Mouse (Mus musculus) left cerebral cortex, adult 9 months (tissue): ENCODE measurements at regions not wholly inside any gene's neighbourhood (a gene's known extent, or its start where the extent isn't known, plus 50 kb on each side); places are given as distances from the start of the nearest gene placed in this dataset.

ENCODE experiments used
- DNase-seq, 2 experiments: peaks; one replicate each; pipeline ENCODE4 v3.0.0; 2022; ENCODE audit warnings: low spot score in 2 of 2

GRCm38 (mm10) chr6:137931318-137931717 lies 148.4 kb downstream of the Slc15a5 start:
- DNase-seq: no peak

DNA sequence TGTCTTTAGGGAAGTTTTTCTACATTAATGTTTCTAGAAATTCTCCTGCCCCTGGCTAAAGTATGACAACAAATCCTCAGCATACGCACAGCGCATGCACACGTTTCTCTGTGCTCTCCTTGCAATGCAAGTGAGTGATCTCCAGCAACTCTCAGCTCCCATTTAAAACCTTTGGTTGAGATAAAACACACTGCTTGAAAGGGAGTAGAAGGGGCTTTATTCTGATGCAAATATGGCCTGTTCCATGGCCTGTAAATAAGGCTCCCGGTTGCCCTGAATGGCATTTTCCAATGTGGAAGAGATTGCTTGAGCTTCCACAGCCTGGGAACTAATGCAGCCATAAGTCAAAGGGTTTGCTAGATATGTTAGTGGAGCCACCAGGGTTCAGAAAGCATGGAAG lies 156.4 kb downstream of the Slc15a5 start:
- DNase-seq: no peak

DNA sequence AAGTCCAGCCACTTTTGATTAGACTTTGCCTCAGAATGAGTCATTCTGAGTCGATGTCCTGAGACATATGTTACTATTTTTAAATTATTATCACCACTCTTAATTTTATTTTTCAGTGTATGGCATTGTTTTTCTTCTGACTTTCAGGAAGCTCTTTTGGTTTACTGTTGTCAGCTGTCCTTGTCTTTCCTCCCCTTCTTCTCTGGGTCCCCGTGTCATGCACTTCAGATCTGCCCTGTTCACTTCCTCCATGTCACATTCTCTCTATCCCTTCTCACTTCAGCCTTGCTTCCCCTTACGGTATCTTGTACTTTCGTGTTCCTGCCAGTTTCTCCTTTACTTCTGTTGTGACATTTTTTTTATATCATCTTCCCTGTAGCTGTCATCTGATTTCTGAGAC lies 161.6 kb downstream of the Slc15a5 start:
- no peak for DNase-seq

- peak; percentile 25 to 32 for DNase-seq
Measured at GRCm38 (mm10) chr6:137907836-137908235, 153.5 kb downstream of the Dera start.
